Mouse (Mus musculus) brain, embryonic 14.5 days (tissue): ENCODE results near the gene Tdrd6.

ENCODE experiments used
- CTCF ChIP-seq: fragments of 200-500 bp; IDR thresholded peaks from 2 replicates; pipeline ENCODE4 v1.5.1; 2012; ENCODE audit warnings: inconsistent platforms, mild to moderate bottlenecking, moderate library complexity, borderline replicate concordance; ENCODE audit not compliant: insufficient read depth, insufficient read length; ENCODE audit errors: extremely low read depth
- POLR2A ChIP-seq: fragments of 200-500 bp; IDR thresholded peaks from 2 replicates; pipeline ENCODE4 v1.6.1; 2012; ENCODE audit warnings: mild to moderate bottlenecking, inconsistent platforms, borderline replicate concordance; ENCODE audit not compliant: poor library complexity, insufficient read depth, insufficient read length, severe bottlenecking; ENCODE audit errors: extremely low read depth

GRCm38 (mm10) chr17:43671907-43672306, 41.8 kb upstream of the Tdrd6 start:
- TF ChIP-seq CTCF (no peak), POLR2A (no peak)
